Mouse (Mus musculus): ENCODE measurements at regions not wholly inside any gene's neighbourhood (a gene's known extent, or its start where the extent isn't known, plus 50 kb on each side); places are given as distances from the start of the nearest gene placed in this dataset.
A peak's percentile ranks its signal among the peaks of the same experiment; 100 is the strongest.

DNA sequence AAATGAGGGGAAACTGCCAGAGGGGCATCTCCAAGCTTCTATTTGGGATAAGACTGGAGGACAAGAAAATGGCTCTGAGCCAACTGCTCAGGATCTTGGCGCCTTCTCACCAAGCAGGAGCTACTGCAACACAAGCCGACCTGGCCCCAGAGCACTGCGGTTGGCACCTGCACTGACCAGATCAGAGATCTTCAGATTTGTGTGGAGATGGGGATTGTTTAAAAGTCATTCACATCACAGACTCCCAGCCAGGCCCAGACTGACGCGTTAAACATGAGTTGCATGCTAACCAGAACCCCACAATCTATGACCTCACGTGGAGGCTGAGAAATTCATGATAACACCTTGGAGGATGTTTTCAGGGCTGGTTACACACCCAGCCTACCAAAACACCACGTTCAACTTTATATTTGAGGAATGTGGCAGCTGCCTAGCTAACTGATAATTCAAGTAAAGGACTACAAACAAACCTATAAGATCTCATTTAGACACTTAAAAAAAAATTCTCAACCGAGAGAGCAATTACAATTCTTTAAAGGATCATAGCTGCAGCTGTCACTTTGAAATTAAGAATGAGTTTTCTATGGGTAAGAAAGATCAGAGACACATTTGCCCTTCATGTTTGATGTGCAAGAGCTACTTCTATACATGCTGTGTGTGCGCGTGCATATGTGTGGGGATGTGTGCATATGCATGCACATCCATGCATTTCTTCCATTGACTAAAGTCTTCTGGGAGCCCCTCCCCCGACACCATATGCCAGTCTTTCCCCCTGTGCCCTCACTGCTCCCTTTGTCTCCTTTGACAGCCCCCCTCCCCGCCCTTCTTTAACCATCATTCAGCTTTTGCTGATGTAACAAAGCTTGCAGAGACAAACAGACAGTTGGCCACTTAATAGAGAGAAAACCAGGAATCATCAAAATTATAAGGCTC lies 484.8 kb upstream of the Cited2 start:
- H3K4me1 ChIP-seq: peaks cover 50% of the 10 kb centered on the region
- WGBS: 71% methylated on average over 12 of the region's 12 CpGs

DNA sequence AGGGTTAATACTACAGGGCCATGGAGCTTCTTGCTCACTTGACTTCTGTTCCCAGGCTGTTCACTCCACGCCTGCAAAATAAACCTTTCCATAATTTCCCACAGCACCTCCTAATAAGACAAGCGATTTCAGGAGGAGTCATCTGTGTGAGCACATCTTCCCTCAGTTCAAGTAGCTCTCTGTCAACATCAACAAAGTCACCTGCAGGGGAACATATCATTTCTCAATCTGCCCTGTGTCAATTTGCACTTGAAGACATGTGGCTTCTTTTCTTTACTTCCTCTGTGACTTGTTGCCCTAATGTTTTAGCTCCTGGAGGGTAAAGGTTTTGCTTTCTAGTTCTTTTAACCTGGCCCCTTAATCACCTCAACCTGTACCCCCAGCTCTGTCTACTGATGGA lies 474.7 kb upstream of the Cited2 start:
- no peaks in the 10 kb centered on the region for H3K4me1 ChIP-seq
- no peaks in the 10 kb centered on the region for H3K36me3 ChIP-seq
- WGBS: 75% methylated on average over 2 of the region's 2 CpGs
- no peaks in the 10 kb centered on the region for H3K27me3 ChIP-seq (ENCODE audit: low read depth, poor library complexity, severe bottlenecking)
- H3K27ac ChIP-seq (replicated peaks): no peak overlapping the region
- DNase-seq (ENCODE audit: low spot score): no peak
- H3K9me3 ChIP-seq (replicated peaks): no peaks in the 10 kb centered on the region
- H3K4me3 ChIP-seq: no peak overlapping the region

More for the DNA sequence above, 484.8 kb upstream of the Cited2 start:
- DNase-seq (ENCODE audit: low spot score): peak; percentile 64
- no peak overlapping the region for H3K4me3 ChIP-seq
- no peaks in the 10 kb centered on the region for H3K36me3 ChIP-seq
- no peaks in the 10 kb centered on the region for H3K9me3 ChIP-seq (replicated peaks)
- H3K27me3 ChIP-seq (ENCODE audit: low read depth, poor library complexity, severe bottlenecking): no peaks in the 10 kb centered on the region
- peak overlapping the region; percentile 84 for H3K27ac ChIP-seq (replicated peaks)

DNA sequence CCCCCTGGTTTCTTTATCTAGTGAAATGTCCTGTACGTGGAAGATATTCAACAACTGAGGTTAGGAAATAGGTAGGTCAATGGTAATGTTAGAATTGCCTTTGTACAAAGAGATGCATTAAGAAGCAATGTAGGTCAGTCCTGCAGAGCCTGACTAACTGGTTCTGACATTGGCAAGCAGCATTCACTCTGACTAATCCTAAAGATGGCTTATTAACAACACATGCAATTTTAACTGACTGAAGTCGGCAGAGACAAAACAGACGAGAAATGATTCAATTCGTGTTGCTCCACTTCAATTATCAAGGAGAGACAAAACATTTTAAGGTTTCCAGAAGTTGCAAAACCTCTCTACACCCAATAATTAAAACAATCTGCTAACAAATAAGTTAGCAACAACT lies 470.0 kb upstream of the Cited2 start:
- WGBS: 73% methylated on average over 4 of the region's 4 CpGs
- DNase-seq (ENCODE audit: low spot score): no peak
- Histone ChIP-seq H3K27ac (replicated peaks) (no peak overlapping the region), H3K4me3 (no peak overlapping the region), H3K27me3 (ENCODE audit: low read depth, poor library complexity, severe bottlenecking) (no peaks in the 10 kb centered on the region), H3K4me1 (peaks cover 8% of the 10 kb centered on the region), H3K36me3 (no peaks in the 10 kb centered on the region), H3K9me3 (replicated peaks) (no peaks in the 10 kb centered on the region)

DNA sequence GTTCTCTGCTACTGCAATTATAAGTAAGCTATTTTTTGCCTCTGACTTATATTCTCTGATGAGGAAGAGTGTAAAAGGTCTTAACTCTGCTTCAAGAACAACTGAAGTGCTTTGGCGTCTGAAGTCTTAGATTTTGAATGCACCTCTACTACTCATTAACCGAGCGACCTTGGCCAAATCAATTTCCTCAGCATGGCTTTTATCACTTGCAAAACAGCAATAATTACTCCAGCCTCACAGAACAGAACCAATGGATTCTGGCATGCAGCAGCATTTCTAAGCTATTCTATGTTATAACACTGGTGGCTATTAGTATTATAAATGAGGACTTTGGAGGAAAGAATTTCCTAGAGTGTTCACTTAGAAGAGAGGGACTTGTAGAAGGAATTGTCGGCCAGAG lies 462.9 kb upstream of the Cited2 start:
- Histone ChIP-seq H3K27ac (replicated peaks) (no peak overlapping the region), H3K4me1 (peaks cover 1% of the 10 kb centered on the region), H3K36me3 (no peaks in the 10 kb centered on the region), H3K4me3 (no peak overlapping the region), H3K27me3 (ENCODE audit: low read depth, poor library complexity, severe bottlenecking) (no peaks in the 10 kb centered on the region), H3K9me3 (replicated peaks) (peaks cover 9% of the 10 kb centered on the region; the same call in 1 of the 2 replicates)
- 91% methylated on average over 4 of the region's 4 CpGs for WGBS
- no peak for DNase-seq (ENCODE audit: low spot score)

DNA sequence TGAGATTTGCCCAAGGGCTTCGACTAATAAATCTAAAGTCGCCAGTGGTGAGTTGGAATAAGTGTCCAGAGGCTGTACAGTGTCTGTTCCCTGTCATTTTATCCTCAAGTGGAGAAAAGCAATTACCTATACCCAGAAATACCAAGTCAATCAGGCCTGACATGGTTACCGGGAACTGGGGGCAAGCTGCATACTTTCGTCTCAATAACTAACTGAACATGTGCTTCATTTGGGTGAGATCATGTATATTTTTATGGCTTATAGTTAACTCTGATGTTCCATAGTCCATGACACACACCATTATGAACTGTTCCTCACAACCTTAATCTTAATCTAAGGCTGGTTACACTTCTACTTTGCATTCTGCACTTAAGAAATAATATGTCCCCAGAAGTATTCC lies 462.4 kb upstream of the Cited2 start:
- Histone ChIP-seq H3K27ac (replicated peaks) (no peak overlapping the region), H3K27me3 (ENCODE audit: low read depth, poor library complexity, severe bottlenecking) (no peaks in the 10 kb centered on the region), H3K36me3 (no peaks in the 10 kb centered on the region), H3K4me3 (no peak overlapping the region), H3K9me3 (replicated peaks) (peaks cover 9% of the 10 kb centered on the region; the same call in 1 of the 2 replicates), H3K4me1 (no peaks in the 10 kb centered on the region)
- DNase-seq (ENCODE audit: low spot score): no peak
- WGBS: 89% methylated on average over 4 of the region's 4 CpGs

DNA sequence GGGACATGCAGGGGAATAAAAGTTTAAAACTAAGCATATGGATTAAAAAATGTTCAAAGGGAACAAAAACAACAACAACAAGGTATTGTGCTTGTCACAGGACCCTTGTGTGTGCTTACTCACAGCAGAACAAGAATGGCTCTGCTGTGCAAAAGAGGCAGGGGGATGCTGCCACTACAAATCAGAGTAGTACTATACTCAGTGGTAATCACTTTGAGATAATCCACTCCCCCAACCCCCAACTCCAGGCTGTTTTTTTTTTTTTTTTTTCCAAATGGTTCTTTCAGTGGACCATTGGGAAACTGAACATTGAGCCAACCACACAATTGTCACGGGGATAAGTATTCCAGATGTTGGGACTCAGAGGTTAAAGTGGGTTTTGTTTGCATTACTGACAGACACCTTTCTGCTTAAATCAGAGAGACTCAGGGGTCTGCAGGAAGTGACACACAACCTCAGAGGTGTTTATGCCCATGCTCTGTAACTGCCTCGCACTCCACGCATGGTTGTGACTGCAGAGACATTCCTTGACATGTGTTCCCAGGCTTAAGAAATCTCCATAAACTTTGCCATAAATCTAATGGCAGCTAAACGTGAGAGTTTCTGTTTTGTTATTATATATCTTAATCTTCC lies 461.7 kb upstream of the Cited2 start:
- Histone ChIP-seq H3K36me3 (no peaks in the 10 kb centered on the region), H3K27ac (replicated peaks) (no peak overlapping the region), H3K9me3 (replicated peaks) (peaks cover 9% of the 10 kb centered on the region; the same call in 1 of the 2 replicates), H3K4me3 (no peak overlapping the region), H3K4me1 (no peaks in the 10 kb centered on the region), H3K27me3 (ENCODE audit: low read depth, poor library complexity, severe bottlenecking) (no peaks in the 10 kb centered on the region)
- DNase-seq (ENCODE audit: low spot score): no peak
- 83% methylated on average over 4 of the region's 4 CpGs for WGBS

DNA sequence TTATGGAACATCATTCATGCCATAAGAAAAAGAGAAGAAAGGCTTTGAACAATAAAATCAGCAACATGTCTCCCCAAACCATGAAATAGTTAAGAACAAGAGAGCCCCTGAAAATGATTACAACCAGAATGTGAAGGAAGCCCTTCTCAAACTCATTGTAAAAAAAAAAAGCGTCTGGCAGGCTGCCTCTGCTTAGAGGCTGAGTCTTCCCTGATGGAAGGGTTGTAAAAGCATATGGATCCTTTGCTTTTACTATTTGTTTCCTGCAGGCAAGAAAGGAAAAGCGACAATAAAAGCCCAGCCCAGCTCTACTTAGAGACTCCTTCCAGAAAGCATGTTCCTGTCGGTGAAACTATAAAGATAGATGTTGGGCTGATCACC lies 461.2 kb upstream of the Cited2 start:
- Histone ChIP-seq H3K4me1 (no peaks in the 10 kb centered on the region), H3K27me3 (ENCODE audit: low read depth, poor library complexity, severe bottlenecking) (no peaks in the 10 kb centered on the region), H3K27ac (replicated peaks) (no peak overlapping the region), H3K4me3 (no peak overlapping the region), H3K9me3 (replicated peaks) (peaks cover 9% of the 10 kb centered on the region; the same call in 1 of the 2 replicates), H3K36me3 (no peaks in the 10 kb centered on the region)
- WGBS: 82% methylated on average over 3 of the region's 3 CpGs
- DNase-seq (ENCODE audit: low spot score): no peak

DNA sequence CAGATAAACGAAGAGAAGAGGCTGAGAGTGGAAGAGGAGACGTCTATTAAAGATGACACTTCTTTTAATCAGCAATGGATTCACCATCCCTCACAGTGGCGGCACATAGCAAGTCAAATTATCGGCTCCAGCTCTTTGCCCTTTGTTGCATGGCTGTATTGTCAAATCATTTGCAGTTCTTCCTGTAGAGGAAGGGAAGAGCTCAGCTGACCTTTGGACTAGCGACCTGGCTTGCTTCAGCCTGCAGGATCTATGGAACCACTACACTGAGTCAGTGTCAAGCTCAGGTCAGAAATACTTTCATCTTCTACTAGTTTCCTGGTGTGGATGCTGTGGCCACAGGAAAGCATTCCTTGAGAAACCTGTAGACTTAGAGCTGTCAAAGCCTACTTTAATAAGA lies 450.4 kb upstream of the Cited2 start:
- DNase-seq (ENCODE audit: low spot score): no peak
- Histone ChIP-seq H3K36me3 (no peaks in the 10 kb centered on the region), H3K4me1 (no peaks in the 10 kb centered on the region), H3K4me3 (no peak overlapping the region), H3K9me3 (replicated peaks) (no peaks in the 10 kb centered on the region), H3K27ac (replicated peaks) (no peak overlapping the region), H3K27me3 (ENCODE audit: low read depth, poor library complexity, severe bottlenecking) (no peaks in the 10 kb centered on the region)
- WGBS: 85% methylated on average over 5 of the region's 5 CpGs

DNA sequence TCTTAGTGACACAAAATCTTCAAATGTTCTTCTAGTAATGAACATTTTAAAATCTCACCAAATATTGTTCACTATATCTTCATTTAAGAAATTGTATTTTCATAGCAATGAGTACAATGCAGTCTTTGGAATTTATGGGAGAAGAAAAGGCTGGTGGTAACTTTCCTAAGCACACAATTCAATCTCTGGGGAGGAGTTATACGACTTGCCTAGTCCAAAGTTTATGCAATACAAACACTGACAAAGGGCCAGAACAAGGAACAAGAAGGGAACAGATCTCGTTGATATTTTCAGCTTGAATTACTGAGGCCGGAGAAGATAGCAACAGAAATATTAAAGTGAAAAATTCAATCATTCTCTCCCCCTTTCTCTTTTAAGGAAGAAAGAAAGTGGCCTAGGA lies 449.2 kb upstream of the Cited2 start:
- whole genome bisulfite sequencing: 83% methylated on average over 3 of the region's 3 CpGs
- Histone ChIP-seq H3K27ac (replicated peaks) (no peak overlapping the region), H3K36me3 (no peaks in the 10 kb centered on the region), H3K9me3 (replicated peaks) (no peaks in the 10 kb centered on the region), H3K4me3 (no peak overlapping the region), H3K27me3 (ENCODE audit: low read depth, poor library complexity, severe bottlenecking) (no peaks in the 10 kb centered on the region), H3K4me1 (no peaks in the 10 kb centered on the region)
- DNase-seq (ENCODE audit: low spot score): no peak

DNA sequence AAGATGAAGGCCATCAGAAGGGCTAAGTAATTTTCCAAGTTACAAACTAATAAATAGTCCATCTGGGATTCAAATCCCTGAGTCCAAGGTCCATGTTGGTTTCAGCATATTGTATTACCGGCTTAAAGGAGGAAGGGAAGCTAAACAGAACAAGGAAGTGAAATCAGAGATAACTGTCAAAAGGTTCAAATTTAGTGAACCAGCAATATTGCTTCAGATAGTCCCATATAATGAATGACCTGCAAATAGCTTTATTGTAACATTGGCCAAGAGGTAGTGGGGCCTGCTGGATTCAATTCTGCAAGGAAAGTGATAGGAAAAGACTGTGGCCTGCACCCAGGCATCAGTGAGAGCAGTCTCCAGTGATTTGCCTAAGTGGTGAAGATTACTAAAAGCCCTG lies 447.8 kb upstream of the Cited2 start:
- Histone ChIP-seq H3K27ac (replicated peaks) (no peak overlapping the region), H3K9me3 (replicated peaks) (no peaks in the 10 kb centered on the region), H3K36me3 (no peaks in the 10 kb centered on the region), H3K4me3 (no peak overlapping the region), H3K4me1 (no peaks in the 10 kb centered on the region), H3K27me3 (ENCODE audit: low read depth, poor library complexity, severe bottlenecking) (no peaks in the 10 kb centered on the region)
- DNase-seq (ENCODE audit: low spot score): no peak
- 91% methylated on average over 1 of the region's 1 CpGs for WGBS

DNA sequence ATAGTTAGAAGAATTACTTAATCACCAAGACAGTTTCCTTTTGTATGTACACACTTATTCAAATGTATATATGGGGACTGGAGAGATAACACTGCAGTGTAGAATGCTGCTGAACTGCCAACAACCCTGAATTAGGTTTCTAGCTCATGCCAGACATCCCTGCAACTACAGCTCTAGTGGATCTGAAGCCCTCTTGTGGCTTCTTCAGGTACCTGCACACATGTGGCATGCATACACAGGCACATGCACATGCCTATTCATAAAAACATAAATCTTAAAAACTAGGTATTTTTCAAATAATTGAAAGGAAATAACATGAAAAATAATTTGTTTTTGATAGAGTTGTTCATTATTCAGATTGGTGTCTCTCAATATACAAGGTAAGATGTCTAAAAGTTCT lies 445.1 kb upstream of the Cited2 start:
- Histone ChIP-seq H3K4me3 (no peak overlapping the region), H3K27ac (replicated peaks) (no peak overlapping the region), H3K36me3 (no peaks in the 10 kb centered on the region), H3K4me1 (no peaks in the 10 kb centered on the region), H3K9me3 (replicated peaks) (no peaks in the 10 kb centered on the region), H3K27me3 (ENCODE audit: low read depth, poor library complexity, severe bottlenecking) (no peaks in the 10 kb centered on the region)
- DNase-seq (ENCODE audit: low spot score): no peak

DNA sequence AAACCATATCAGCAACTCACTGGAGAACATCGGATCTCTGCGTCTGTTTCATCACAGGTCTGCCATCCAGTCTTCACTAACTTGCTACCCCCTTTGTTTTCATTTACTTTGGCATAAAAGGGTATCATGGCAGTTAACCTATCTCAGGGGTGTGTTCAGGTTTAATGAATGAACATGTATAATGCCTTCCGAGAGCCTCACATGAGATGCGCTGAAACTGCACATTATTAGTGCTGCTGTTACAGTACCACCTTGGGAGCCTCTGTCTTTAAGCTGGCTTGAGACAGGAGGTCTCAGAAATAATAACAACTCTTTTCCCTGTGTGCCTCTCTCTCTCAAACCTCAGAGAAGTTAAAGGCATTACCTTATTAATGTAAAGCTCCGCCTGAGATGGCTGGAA lies 438.2 kb upstream of the Cited2 start:
- H3K27ac ChIP-seq (replicated peaks): no peak overlapping the region
- H3K4me3 ChIP-seq: no peak overlapping the region
- WGBS: 94% methylated on average over 5 of the region's 5 CpGs
- no peaks in the 10 kb centered on the region for H3K9me3 ChIP-seq (replicated peaks)
- no peaks in the 10 kb centered on the region for H3K36me3 ChIP-seq
- no peak for DNase-seq (ENCODE audit: low spot score)
- peaks cover 8% of the 10 kb centered on the region for H3K4me1 ChIP-seq
- H3K27me3 ChIP-seq (ENCODE audit: low read depth, poor library complexity, severe bottlenecking): no peaks in the 10 kb centered on the region

DNA sequence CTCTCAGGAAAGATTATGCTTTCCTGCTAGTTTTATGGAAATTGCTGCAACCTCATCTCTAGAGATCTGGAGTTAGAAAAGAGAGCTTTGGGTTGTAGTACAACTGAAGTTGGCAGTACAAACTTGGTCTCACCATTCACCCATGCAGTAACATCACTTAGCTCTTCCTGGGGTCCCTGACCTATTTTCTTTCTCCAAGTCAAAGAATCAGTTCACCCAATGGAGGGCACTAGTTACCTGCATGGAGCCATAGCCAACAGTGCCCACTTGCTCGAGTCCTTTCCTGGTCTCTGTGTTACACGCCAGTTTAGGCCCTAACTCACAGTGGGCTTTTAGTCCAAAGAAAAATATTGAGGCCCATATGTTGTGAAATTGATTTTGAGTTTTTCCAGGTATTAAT lies 435.9 kb upstream of the Cited2 start:
- no peak for DNase-seq (ENCODE audit: low spot score)
- Histone ChIP-seq H3K27ac (replicated peaks) (no peak overlapping the region), H3K4me1 (peaks cover 8% of the 10 kb centered on the region), H3K36me3 (no peaks in the 10 kb centered on the region), H3K4me3 (no peak overlapping the region), H3K27me3 (ENCODE audit: low read depth, poor library complexity, severe bottlenecking) (no peaks in the 10 kb centered on the region), H3K9me3 (replicated peaks) (no peaks in the 10 kb centered on the region)
- WGBS: 87% methylated on average over 2 of the region's 2 CpGs
